Mouse (Mus musculus): ENCODE data around the gene Ccr1. TPM values are rescaled to one million over a fixed set of nuclear protein-coding genes. Genes with fewer than 3 reads are reported as not detected.

The Ccr1 gene
- polyA plus RNA-seq, 1 experiment from 2014 or later: 1.6 TPM

GRCm38 (mm10) chr9:123923146-123923991 lies 45.1 kb downstream of the Ccr1 start:
- Histone ChIP-seq H3K4me1 (peaks cover 9% of the 10 kb centered on the region), H3K27me3 (0 out of 2 replicates have a peak, but pooled peaks cover 5% of the 10 kb centered on the region), H3K4me2 (replicated peaks) (peak overlapping the region; percentile 69), H3K36me3 (no peaks in the 10 kb centered on the region), H3K4me3 (peak overlapping the region; percentile 64), H3K9ac (replicated peaks) (peak overlapping the region; percentile 32; the same call in 1 of the 2 replicates), H3K27ac (replicated peaks) (peak overlapping the region; percentile 96), H3K9me3 (no peaks in the 10 kb centered on the region)
- 0 out of 2 replicates have a peak, but pooled peaks have one; percentile 2 for ATAC-seq (ENCODE audit: low FRiP score, low read depth)
- under 1% methylated on average over 42 of the region's 53 CpGs for WGBS

Other genes with a start within 250 kb of the Ccr1 start
- gene Cxcr6, start 162.2 kb downstream of the Ccr1 start, polyA plus RNA-seq (2016; fragmentation: Nextera tagmentation; extraction: Ambion mirVana): 0.20 and 0.24 TPM in 2 replicates
- gene Fyco1, start 116.8 kb downstream of the Ccr1 start, polyA plus RNA-seq (2016; fragmentation: Nextera tagmentation; extraction: Ambion mirVana): 11.2 and 11.6 TPM in 2 replicates
- gene Xcr1, start 106.7 kb downstream of the Ccr1 start, polyA plus RNA-seq (2016; fragmentation: Nextera tagmentation; extraction: Ambion mirVana): not detected in 2 replicates
- not detected in 2 replicates for gene Ccr1l1, start 9.7 kb upstream of the Ccr1 start, polyA plus RNA-seq (2016; fragmentation: Nextera tagmentation; extraction: Ambion mirVana)
- gene Ccr3, start 53.3 kb upstream of the Ccr1 start, polyA plus RNA-seq (2016; fragmentation: Nextera tagmentation; extraction: Ambion mirVana): 0.06 and 0.13 TPM in 2 replicates
- 0.17 and 0.34 TPM in 2 replicates for gene Ccr2, start 133.3 kb upstream of the Ccr1 start, polyA plus RNA-seq (2016; fragmentation: Nextera tagmentation; extraction: Ambion mirVana)
- gene Ccr5, start 152.9 kb upstream of the Ccr1 start, polyA plus RNA-seq (2016; fragmentation: Nextera tagmentation; extraction: Ambion mirVana): 0.34 and 0.55 TPM in 2 replicates

All from midbrain, embryonic 12.5 days (tissue).